Mouse (Mus musculus) left cerebral cortex, postnatal 25 days (tissue): ENCODE measurements around the gene Prss36. TPM values are rescaled to one million over a fixed set of nuclear protein-coding genes. Genes with fewer than 3 reads are reported as not detected.

Source experiments
- DNase-seq, 2 experiments: peaks; one replicate each; pipeline ENCODE4 v3.0.0; 2022; ENCODE audit warnings: low spot score in 2 of 2, mixed read lengths in 1 of 2
- intact Hi-C: fragments of 180-260 bp; cut with DNase I; formaldehyde crosslinking; loops from one replicate; pipeline ENCODE4 v1.15.1; 2025
- total RNA-seq, 2 experiments: library from RNA; stranded (reverse); gene quantifications; 2 replicates each; pipeline ENCODE4 v1.2.3; 2021

The Prss36 gene
- total RNA-seq, 2 experiments from 2014 or later, result 8.0 to 9.3 TPM

DNA sequence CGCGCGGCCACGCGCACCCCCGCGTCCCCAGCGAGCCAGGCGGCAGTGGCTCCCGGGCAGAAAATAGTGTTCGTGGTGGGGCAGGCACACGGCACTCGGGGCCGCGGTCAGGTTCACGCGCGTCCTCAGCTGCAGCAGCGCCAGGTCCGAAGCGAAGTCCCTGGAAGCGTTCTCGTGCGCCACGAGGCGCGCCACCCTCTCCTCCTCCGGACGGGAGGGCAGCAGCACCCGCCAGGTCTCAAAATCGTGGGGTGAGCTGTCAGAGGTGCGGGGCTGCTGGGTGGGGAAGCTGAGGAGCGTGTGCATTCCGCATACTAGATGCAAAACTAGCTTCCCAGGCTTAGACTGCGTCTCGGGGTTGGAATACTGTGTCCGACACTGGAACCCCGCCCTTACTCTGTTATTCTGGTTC lies 10.8 kb downstream of the Prss36 start:
- intact Hi-C loops, result loop anchor here (5.0 kb wide), 1 partner anchor 163 kb away; no protein-coding TSS in a partner anchor
- no peak for DNase-seq

DNA sequence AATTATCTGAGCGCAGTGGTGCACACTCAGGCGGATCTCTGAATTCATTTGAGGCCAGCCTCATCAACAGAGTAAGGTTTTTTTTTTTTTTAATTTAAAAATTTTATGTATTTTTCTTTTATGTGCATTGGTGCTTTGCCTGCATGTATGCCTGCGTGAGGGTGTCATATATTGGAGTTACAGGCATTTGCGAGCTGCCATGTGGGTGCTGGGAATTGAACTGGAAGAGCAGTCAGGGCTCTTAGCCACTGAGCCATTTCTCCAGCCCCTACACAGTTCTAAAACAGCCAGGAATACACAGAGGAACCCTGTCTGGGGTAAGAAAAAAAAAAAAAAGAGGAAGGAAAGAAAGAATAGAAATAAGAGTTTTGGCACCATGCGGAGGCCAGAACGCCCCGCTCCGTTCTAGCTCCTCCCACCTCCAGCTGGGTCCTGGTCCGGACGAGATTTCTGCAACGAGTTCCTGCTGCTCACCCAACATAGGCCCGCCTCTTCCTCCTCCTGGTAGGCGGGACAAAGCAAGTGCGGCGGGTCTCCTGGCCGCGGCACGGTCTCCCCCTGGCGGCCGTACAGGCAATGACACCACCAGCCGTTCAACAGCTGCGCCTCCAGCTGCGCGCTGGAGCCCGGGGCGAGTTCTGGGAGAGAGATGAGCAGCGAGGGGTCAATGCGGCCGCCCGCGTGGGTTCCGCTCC lies 11.3 kb downstream of the Prss36 start:
- DNase-seq, result peak; percentile 95 to 97
- intact Hi-C loops, result loop anchor here (5.0 kb wide), 1 partner anchor 163 kb away; no protein-coding TSS in a partner anchor

DNA sequence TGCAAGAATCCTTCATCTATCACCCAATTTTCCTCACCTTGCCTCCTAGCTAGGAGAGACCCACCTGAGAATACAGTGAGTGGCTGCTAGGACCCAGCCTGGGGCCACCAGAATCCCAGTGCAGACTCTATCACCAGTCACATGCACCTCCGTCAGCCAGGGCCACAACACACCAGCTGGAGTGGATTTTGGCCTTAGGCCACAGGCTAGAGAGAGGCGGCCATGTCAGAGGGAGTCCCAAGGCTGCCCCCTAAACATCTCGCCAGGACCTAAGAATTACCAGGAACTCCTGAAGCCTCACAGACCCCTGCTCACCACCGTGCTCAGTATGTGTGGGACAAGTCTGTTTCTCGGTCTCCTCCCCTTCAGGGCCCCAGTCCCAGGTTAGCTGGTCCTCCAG lies 12.4 kb downstream of the Prss36 start:
- intact Hi-C loops, result no loop called here
- DNase-seq, result no peak

DNA sequence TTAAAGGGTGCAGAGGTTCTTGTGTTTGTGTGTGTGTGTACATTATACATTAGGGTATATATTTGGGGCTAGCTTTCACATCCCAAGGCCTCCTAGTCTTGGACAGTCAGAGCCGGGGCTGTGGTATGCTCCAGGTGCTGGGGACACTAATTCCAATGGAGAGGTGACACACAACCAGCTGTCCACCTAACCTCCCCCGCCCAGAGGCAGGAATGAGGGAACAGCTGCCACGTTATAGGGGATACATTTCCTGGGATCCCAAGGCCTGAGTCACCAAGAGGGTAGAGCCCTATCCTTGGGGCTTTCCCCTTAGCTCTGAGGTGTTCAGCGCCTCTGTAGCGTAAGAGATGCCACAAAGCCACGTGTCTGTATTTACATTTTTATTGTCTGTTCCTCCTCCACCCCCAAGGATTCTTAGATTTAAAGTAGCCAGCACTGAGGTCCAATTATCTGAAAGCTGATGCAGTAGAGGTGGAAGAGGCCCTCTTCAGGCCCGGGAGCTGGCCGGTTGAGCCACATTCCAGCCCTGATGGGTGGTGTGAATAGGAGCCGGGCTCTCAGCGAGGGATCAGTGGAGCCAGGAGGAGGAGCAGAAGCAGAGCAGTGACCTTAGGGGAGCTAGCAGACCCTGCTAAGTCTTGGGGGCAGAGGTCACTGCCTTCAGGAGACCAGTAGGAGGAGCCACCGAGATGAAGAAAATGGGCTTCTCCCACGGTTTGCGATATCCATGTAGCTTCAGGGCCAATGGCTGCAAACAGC lies 14.1 kb downstream of the Prss36 start:
- no peak for DNase-seq
- intact Hi-C loops, result no loop called here

DNA sequence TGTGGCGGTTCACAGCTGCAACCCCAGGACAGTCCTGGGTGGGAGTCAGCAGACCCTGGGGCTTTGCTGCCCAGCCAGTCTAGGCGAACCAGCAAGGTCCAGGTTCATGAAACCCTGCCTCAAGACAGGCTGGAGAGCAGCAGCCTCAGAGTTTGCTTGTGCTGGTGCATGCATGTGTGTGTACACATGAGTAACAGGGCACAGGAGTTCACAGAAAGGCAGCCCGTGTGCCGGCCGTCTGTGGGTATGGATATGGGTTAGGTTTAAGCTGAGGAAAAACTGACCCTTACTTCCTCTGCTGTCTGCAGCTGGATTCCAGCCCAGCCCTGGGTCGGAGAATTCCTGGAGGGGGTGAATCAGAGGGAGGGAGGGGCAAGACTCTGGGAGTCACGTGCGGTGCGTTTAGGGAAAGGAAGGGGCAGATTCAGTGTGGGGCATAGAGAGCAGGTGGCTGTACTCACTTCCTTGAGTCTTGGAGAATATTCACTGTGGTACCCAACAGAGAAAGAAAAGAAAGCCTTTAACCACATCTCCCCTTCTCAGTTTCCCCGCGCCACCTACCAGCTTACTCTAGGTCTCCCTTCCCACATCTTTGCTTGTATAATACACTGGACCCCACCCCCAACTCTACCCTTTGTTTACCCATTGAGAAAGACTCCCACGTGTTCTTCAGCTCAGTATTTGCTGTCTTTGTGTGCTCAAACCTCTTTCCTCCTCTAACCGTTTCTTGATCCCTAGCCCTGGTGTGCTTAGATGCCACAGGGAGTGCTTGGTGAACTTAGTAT lies 15.0 kb downstream of the Prss36 start:
- DNase-seq, result no peak
- intact Hi-C loops, result no loop called here

DNA sequence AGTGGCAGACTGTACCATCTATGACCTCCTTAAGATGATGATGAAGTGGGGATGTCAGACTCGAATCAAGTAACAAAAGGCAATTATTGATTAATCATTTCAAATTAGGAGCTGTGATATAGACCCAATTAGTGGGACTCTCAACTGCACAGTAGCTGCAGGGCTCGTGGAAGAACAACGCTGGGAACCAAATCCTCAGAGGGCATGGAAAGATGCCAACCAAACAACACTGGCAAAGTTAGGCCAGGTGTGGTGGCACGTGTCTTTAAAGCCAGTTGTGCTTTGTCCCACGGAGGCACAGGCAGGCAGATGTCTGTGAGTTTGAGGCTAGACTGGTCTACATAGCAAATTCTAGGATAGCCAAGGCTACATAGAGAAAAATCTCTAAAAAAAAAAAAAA lies 15.9 kb downstream of the Prss36 start:
- DNase-seq, result no peak
- intact Hi-C loops, result no loop called here

DNA sequence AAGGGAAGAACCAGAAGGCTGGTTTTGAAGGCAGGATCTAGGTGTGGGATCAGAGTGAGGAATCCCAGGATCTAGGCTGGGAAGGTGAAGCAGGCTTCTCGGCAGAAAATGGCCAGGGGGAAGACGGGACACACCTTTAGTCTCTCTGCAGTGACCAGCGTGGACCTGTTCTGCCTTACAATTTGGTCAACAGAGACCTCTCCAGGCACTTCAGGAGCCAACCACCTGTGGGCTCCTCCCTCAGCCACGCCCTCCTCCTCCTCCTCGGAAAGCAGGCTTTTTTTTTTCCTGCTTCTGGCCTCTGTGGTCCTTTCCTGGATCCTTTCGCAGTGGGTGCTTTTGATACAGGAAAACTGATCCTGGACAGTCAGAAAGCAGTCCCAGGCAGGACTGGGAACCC lies 16.6 kb downstream of the Prss36 start, which contains the start of gene Prss8:
TSS of gene Prss8 (minus strand) at position 182 of the 400 bp plus-strand sequence.
- no peak for DNase-seq
- intact Hi-C loops, result no loop called here

DNA sequence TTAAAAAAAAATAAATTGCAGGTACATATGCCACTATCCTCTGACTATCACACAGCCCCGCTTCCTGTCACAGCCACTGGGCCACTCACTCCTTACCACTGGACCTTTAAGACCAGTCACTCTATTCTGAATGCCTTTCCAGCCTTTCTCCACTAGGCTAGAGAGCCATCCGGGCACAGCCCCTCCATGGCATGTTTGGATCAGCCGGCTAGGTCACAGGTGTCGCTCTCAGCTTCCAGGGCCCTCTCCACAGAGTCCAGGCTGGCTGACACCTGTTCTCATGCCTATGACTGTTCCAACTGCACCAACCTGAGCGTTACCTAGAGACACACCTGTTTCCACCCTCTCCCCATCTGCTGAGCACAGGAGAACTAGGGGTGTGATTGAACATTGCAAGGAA lies 17.9 kb downstream of the Prss36 start:
- intact Hi-C loops, result no loop called here

DNA sequence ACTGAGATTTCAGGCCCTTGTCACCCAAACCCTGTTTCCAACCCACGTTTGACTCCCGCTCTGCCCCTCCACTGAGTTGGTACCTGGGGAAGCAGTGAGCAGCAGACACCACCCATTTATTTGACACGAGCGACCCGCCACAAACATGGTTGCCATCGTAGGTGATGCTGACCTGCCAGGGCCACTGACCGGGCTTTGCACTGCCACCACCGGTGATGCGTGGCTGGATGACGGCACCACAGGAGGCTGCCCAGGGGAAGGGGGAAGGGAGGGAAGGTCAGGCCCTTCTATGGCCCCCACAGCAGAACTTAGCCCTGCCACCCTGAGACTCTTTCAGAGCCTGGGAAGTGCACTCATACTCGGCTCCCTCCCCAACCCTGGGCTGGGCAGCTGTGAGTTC lies 18.8 kb downstream of the Prss36 start:
- DNase-seq, result no peak
- intact Hi-C loops, result no loop called here

More for the DNA sequence above, 17.9 kb downstream of the Prss36 start:
- no peak for DNase-seq

DNA sequence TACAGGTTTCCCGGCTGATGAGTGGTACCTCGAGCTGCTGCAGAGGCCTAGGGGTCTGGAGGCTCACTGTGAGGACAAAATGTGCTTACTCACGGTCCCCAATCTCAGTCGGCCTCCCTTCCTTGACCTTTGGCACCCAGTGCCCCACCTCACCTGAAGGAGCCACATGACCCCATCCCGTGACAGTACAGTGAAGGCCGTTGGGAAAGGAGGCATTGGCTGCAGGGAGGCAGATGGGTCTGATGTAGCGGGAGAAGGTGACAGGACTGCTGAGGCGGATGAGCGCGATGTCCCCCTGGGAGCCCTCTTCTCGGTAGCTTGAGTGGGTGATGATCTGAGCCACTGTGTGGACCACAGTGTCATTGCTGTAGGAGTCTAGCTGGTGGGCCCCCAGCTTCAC lies 19.7 kb downstream of the Prss36 start:
- intact Hi-C loops, result no loop called here
- no peak for DNase-seq

DNA sequence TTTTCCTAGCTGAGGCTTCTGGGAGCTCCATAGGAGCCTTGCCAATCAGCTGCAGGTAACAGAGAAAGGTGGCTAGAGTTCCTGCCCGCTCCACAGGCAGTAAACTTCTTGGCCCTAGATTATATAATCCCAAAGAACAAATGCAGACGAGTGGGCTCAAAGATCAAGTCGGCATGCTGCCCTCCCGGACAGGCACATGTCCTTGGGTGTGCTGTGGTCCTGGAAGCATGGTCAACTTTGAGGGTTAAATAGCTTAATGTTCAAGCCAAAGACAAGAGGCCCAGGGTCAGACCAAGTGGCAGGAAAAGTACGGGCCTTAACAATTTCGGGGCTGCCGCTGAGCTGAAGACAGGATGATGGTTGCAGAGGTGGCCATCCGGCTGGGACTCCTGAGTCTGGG lies 20.5 kb downstream of the Prss36 start:
- DNase-seq, result no peak
- intact Hi-C loops, result no loop called here

DNA sequence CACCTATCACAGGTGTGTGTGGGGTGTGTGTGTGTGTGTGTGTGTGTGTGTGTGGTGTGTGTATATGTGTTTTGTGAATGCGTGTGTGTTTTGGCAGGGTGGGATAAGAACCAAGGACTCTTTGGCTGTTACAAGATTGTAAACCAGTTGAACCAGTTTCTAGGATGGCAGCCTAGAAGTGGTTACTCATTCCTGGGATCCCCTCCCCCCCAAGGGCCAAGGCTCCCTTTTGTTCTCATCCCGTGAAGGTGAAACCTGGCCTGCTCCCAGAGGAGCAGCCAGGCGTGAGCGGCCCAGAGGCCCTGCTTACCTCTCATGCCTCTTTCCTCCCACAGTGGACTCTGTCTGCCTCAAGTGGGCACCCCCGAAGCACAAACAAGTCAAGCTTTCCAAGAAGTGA lies 21.3 kb downstream of the Prss36 start:
- intact Hi-C loops, result no loop called here
- DNase-seq, result no peak

DNA sequence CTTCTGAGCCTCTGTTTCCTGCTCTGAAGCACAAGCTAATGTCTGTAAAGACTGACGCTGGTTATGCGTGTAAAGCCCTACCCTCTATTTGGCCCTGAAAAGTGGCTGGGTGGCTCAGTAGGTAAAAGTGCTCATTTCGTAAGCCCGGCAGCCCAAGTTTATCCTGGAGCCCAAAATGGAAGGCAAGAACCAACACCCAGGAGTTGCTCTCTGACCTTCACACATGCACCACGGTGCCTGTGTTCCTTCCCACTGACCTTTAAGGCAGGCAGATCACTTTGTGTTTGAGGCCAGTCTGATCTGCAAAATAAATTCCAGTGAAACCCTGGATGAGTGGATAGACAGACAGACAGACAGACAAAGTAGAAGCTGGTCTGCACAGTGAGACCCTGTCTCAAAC lies 22.8 kb downstream of the Prss36 start:
- no peak for DNase-seq
- intact Hi-C loops, result no loop called here

DNA sequence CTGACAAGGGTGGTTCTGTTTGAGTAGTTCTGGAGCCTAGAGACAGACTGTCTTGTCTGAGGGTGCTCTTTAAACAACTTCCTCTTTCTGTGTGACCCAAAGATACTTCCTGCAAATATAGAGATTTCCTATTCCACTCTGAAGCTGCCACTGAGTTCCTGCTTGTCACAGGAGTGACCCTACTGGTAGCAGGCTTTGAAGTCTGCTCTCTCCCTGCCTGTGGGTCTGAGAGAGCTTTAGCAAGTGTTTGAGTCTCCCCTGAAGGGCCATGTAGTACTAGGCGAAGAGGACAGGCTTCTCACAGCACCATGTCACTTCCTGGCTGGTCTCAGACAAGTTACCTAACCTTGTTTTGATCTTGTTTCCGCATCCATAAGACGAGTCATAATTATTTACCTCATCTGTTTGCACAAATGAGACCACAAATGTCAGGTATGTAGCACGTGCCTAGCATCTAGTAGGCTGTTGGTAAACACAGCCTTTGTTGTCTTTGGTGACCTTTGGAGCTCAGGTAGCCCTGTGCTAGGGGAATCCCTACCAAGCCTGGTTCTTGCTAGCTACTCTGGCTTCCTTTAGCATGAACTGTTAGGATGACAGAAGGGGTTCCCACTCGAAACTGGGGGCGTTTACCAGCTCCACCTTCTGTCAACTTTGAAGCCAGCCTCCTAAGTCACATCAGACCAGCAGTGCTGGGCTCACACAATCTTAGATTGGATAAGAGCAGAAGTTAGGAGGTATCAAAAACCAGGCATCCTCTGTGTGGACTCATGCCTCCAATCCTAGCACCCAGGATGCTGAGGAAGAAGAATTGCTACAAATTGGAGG lies 23.9 kb downstream of the Prss36 start:
- intact Hi-C loops, result no loop called here
- DNase-seq, result peak in 1 of 2 experiments; percentile 57

DNA sequence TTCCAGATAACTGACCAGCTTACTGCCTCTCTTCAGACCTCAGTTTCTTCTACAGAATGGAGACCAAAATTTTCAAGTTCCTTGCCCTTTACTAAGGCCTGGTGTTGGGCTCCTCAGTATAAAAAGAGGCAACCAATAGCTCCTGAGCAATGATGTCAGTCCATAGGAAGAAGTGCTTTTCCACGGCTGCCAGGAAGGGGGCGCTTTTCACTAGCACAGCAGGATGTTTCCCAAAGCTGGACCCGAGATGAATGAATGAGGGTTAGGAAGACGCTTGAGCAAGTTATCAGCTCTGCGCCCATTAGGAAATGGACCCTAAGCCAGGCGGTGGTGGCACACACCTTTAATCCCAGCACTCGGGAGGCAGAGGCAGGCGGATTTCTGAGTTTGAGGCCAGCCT lies 25.0 kb downstream of the Prss36 start:
- DNase-seq, result peak in 1 of 2 experiments; percentile 31
- intact Hi-C loops, result no loop called here

DNA sequence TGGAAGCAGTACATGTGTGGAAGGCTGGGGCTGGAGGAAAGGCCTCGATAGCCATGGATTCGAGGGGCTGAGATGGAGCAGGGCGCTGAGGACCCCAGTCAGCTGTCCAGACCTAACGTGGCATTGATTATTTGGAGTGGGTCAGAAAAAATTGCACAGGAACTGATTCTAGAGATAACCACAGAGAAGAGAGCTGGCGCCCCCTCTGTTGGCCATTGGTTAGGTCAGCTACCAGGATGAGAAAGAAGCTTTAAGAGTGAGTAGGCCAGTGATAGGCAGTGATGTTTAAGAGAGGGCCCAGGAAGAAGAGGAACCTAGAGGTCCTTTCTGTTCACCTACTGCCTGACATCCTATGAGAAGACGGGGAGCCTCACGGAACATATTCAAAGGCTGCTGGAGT lies 27.2 kb downstream of the Prss36 start:
- no peak for DNase-seq
- intact Hi-C loops, result no loop called here

DNA sequence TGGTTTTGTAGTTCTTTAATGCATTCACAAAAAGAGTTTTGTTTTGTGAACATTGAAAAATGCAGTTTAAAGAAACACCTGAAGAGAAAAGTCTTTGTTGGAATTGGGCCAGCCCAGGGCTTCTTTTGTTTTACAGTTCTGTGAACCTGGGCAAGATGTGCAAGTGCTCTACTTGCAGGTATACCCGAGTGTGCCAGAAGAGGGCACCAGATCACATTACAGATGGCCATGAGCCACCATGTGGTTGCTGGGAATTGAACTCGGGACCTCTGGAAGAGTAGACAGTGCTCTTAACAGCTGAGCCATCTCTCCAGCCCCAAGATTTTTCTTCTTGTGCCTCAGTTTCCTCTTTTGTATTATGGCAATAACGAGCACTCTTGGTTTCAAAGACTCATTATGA lies 28.3 kb downstream of the Prss36 start:
- intact Hi-C loops, result no loop called here
- DNase-seq, result peak in 1 of 2 experiments; percentile 35

DNA sequence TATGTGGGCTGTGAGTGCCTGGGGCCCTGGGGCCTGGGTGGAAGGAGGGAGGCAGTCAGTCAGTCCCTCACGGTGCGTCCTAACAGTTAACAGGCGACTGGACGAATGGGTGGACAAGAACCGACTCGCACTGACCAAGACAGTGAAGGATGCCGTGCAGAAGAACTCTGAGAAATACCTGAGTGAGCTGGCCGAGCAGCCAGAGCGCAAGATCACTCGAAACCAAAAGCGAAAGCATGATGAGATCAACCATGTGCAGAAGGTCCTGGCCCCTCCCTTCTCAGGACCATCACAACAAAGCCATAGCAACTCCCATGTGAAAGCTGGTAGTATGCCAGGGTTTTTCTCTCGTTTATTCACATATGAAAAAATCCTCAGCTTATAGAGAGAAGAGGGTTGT lies 31.2 kb downstream of the Prss36 start:
- intact Hi-C loops, result no loop called here
- no peak for DNase-seq

DNA sequence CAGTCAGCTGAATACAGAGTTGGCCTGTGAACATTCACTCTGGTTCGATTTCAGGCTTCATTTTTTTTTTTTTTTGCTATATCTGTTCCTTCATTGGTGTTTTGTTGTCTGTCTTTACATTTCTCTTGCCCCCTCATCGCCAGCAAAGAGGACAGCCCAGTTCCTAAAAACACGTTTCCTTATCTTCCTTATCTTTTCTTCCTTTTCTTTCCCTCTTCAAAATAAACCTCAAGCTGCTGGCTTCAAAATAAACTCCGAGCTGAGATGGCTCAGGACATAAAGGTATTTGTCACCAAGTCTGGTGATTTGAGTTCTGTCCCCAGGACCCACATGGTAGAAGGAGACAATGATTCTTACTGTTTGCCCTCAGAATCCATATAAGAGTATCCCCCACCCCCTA lies 33.6 kb downstream of the Prss36 start:
- intact Hi-C loops, result no loop called here
- DNase-seq, result no peak
